8 mouse cellular contexts compared by ENCODE assay signal in genomic region chr5:30638041-30638440, GRCm38 (mm10). TPM values are rescaled to one million over a fixed set of nuclear protein-coding genes. Genes with fewer than 3 reads are reported as not detected.
DNase-seq lines count a peak whose midpoint lies in the region; ATAC-seq and TF ChIP-seq lines count a peak whose summit lies in the region.

No protein-coding gene starts in this region.

- DNase-seq in 3T3-L1 (ENCODE audit: low read depth, low spot score) = peak; percentile 88
- DNase-seq in adrenal gland, adult (ENCODE audit: inconsistent age in 2 of 2, low spot score in 1 of 2) = peak; percentile 88 to 95
- DNase-seq in embryo, embryonic 11 days = peak; percentile 85
- peak; percentile 67 to 81 for DNase-seq in heart, adult 9 months (ENCODE audit: low spot score in 2 of 2)
- DNase-seq in kidney, postnatal 10 days = peak; percentile 91
- DNase-seq in liver, embryonic 14.5 days (ENCODE audit: low read depth in 3 of 3, low spot score in 3 of 3) = peak; percentile 12 to 34 (median 33)

- H3K9me3 ChIP-seq in liver, embryonic 14.5 days (ENCODE audit: control insufficient read depth, low read length) = no peaks in the 10 kb centered on the region
- H3K9me3 ChIP-seq in neural tube, embryonic 13.5 days = no peaks in the 10 kb centered on the region
- no peaks in the 10 kb centered on the region for H3K9me3 ChIP-seq in stomach, embryonic 16.5 days (replicated peaks; ENCODE audit: control insufficient read depth, low read length)

- H3K36me3 ChIP-seq in liver, embryonic 14.5 days (replicated peaks; ENCODE audit: control insufficient read depth, insufficient read depth, low read depth) = no peaks in the 10 kb centered on the region
- no peaks in the 10 kb centered on the region for H3K36me3 ChIP-seq in neural tube, embryonic 13.5 days
- H3K36me3 ChIP-seq in stomach, embryonic 16.5 days (ENCODE audit: control insufficient read depth, insufficient read depth, low read length) = no peaks in the 10 kb centered on the region

- no peak overlapping the region for H3K27ac ChIP-seq in liver, embryonic 14.5 days
- no peak overlapping the region for H3K27ac ChIP-seq in neural tube, embryonic 13.5 days (replicated peaks)
- H3K27ac ChIP-seq in stomach, embryonic 16.5 days (ENCODE audit: low read length) = no peak overlapping the region

- no peak for TF ChIP-seq EP300 in liver, embryonic 14.5 days (IDR thresholded peaks at IDR 0.05; ENCODE audit: low read depth)

- peak; percentile 93 for TF ChIP-seq CTCF in liver, embryonic 14.5 days (IDR thresholded peaks at IDR 0.05; ENCODE audit: low read depth)

- ATAC-seq in liver, embryonic 14.5 days (ENCODE audit: insufficient read depth) = no peak
- 0 out of 2 replicates have a peak, but pooled peaks have one; percentile 67 for ATAC-seq in neural tube, embryonic 13.5 days (ENCODE audit: low read depth)
- ATAC-seq in stomach, embryonic 16.5 days (ENCODE audit: insufficient read depth, low FRiP score) = peak; percentile 56; the same call in 1 of the 2 replicates

- H3K4me3 ChIP-seq in liver, embryonic 14.5 days (ENCODE audit: insufficient read depth in 1 of 2, low read depth in 2 of 2, low read length in 2 of 2) = no peak overlapping the region
- H3K4me3 ChIP-seq in neural tube, embryonic 13.5 days = no peak overlapping the region
- no peak overlapping the region for H3K4me3 ChIP-seq in stomach, embryonic 16.5 days (replicated peaks; ENCODE audit: low read length)

- H3K4me1 ChIP-seq in liver, embryonic 14.5 days (replicated peaks; ENCODE audit: control insufficient read depth in 2 of 2, insufficient read depth in 2 of 2, low read length in 1 of 2) = no peaks in the 10 kb centered on the region; a peak in 1 of 4 replicates
- no peaks in the 10 kb centered on the region for H3K4me1 ChIP-seq in neural tube, embryonic 13.5 days (replicated peaks)
- H3K4me1 ChIP-seq in stomach, embryonic 16.5 days (ENCODE audit: control insufficient read depth, insufficient read depth, low read length) = no peaks in the 10 kb centered on the region

- no peaks in the 10 kb centered on the region for H3K27me3 ChIP-seq in liver, embryonic 14.5 days (ENCODE audit: control insufficient read depth, insufficient read depth, low read length)
- 0 out of 2 replicates have a peak, but pooled peaks cover 3% of the 10 kb centered on the region for H3K27me3 ChIP-seq in neural tube, embryonic 13.5 days
- no peaks in the 10 kb centered on the region for H3K27me3 ChIP-seq in stomach, embryonic 16.5 days (ENCODE audit: control insufficient read depth, insufficient read depth, low read length)

- H3K9ac ChIP-seq in liver, embryonic 14.5 days (replicated peaks) = no peak overlapping the region
- no peak overlapping the region for H3K9ac ChIP-seq in neural tube, embryonic 13.5 days
- H3K9ac ChIP-seq in stomach, embryonic 16.5 days (ENCODE audit: low read length) = no peak overlapping the region

- H3K4me2 ChIP-seq in liver, embryonic 14.5 days (ENCODE audit: low read depth) = no peak overlapping the region
- no peak overlapping the region for H3K4me2 ChIP-seq in neural tube, embryonic 13.5 days
- no peak overlapping the region for H3K4me2 ChIP-seq in stomach, embryonic 16.5 days (ENCODE audit: low read depth, low read length)

- WGBS in liver, embryonic 14.5 days (ENCODE audit: insufficient replicate concordance) = 3% methylated on average over 6 of the region's 6 CpGs
- 4% methylated on average over 6 of the region's 6 CpGs for WGBS in neural tube, embryonic 13.5 days
- under 1% methylated on average over 6 of the region's 6 CpGs for WGBS in stomach, embryonic 16.5 days

RNA-seq across cellular contexts. Expression of gene Slc35f6, which starts 9.7 kb away (rescaled TPM):
- polyA plus RNA-seq in liver, embryonic 14.5 days (2012; rRNA removed) = 10.1 and 12.2 TPM in 2 replicates
- polyA plus RNA-seq in liver, embryonic 14.5 days (2014; fragmentation: Nextera tagmentation; extraction: Ambion mirVana) = 9.9 and 10.2 TPM in 2 replicates
- polyA plus RNA-seq in neural tube, embryonic 13.5 days (2015; fragmentation: Nextera tagmentation; extraction: Ambion mirVana) = 26.5 and 28.0 TPM in 2 replicates
- polyA plus RNA-seq in stomach, embryonic 16.5 days (2015; fragmentation: Nextera tagmentation; extraction: Ambion mirVana) = 34.0 and 35.2 TPM in 2 replicates

RNA-seq across cellular contexts. Expression of gene Cenpa, which starts 28.5 kb away (rescaled TPM):
- polyA plus RNA-seq in liver, embryonic 14.5 days (2012; rRNA removed) = 116 and 122 TPM in 2 replicates
- 209 and 236 TPM in 2 replicates for polyA plus RNA-seq in liver, embryonic 14.5 days (2014; fragmentation: Nextera tagmentation; extraction: Ambion mirVana)
- 60.2 and 69.1 TPM in 2 replicates for polyA plus RNA-seq in neural tube, embryonic 13.5 days (2015; fragmentation: Nextera tagmentation; extraction: Ambion mirVana)
- polyA plus RNA-seq in stomach, embryonic 16.5 days (2015; fragmentation: Nextera tagmentation; extraction: Ambion mirVana) = 161 and 175 TPM in 2 replicates

RNA-seq across cellular contexts. Expression of gene Kcnk3, which starts 50.1 kb away (rescaled TPM):
- polyA plus RNA-seq in liver, embryonic 14.5 days (2012; rRNA removed) = 0.07 and 0.11 TPM in 2 replicates
- polyA plus RNA-seq in liver, embryonic 14.5 days (2014; fragmentation: Nextera tagmentation; extraction: Ambion mirVana) = 0.11 and 0.16 TPM in 2 replicates
- polyA plus RNA-seq in neural tube, embryonic 13.5 days (2015; fragmentation: Nextera tagmentation; extraction: Ambion mirVana) = 5.0 and 6.1 TPM in 2 replicates
- polyA plus RNA-seq in stomach, embryonic 16.5 days (2015; fragmentation: Nextera tagmentation; extraction: Ambion mirVana) = 6.6 and 7.0 TPM in 2 replicates

Comparison
In these comparisons a context has a peak if more than half of its experiments do, and no peak if none do; other contexts are left out.
1. DNase-seq: peak in every context shown above with its lines; median percentile 92 in adrenal gland, adult; 91 in kidney, postnatal 10 days; 88 in 3T3-L1; 85 in embryo, embryonic 11 days; 74 in heart, adult 9 months; 33 in liver, embryonic 14.5 days.